Mouse (Mus musculus) ES-Bruce4 (cell line): ENCODE results near the gene Fitm1. TPM values are rescaled to one million over a fixed set of nuclear protein-coding genes. Genes with fewer than 3 reads are reported as not detected.

Source experiments
- H3K27ac ChIP-seq: 2 replicates; pipeline ENCODE4 v1.5.1; 2012; ENCODE audit warnings: low read length, inconsistent platforms; ENCODE audit not compliant: insufficient read depth
- H3K27me3 ChIP-seq: 2 replicates; pipeline ENCODE4 v1.6.1; 2012; ENCODE audit warnings: mild to moderate bottlenecking, low read length, inconsistent platforms; ENCODE audit not compliant: control insufficient read depth, poor library complexity, insufficient read depth, severe bottlenecking
- H3K36me3 ChIP-seq: 2 replicates; pipeline ENCODE4 v1.6.1; 2012; ENCODE audit warnings: inconsistent platforms, mild to moderate bottlenecking, low read length, moderate library complexity; ENCODE audit not compliant: control insufficient read depth, poor library complexity, insufficient read depth, severe bottlenecking
- H3K4me1 ChIP-seq: one replicate; pipeline ENCODE4 v1.8.1; 2011; ENCODE audit warnings: low read length; ENCODE audit not compliant: control insufficient read depth, insufficient read depth
- H3K4me3 ChIP-seq: 2 replicates; pipeline ENCODE4 v1.5.1; 2011; ENCODE audit warnings: low read depth, mild to moderate bottlenecking, low read length
- H3K9ac ChIP-seq: 2 replicates; pipeline ENCODE4 v1.6.1; 2012; ENCODE audit warnings: low read depth, mild to moderate bottlenecking, inconsistent platforms; ENCODE audit not compliant: poor library complexity, severe bottlenecking
- H3K9me3 ChIP-seq: replicated peaks from 2 replicates; pipeline ENCODE4 v1.6.1; 2012; ENCODE audit warnings: mild to moderate bottlenecking, low read length, inconsistent platforms; ENCODE audit not compliant: control insufficient read depth, poor library complexity, insufficient read depth, severe bottlenecking
- CTCF ChIP-seq: IDR thresholded peaks from one replicate; pipeline ENCODE4 v1.8.1; 2011; ENCODE audit warnings: low read depth, low read length
- EP300 ChIP-seq: IDR thresholded peaks from 2 replicates; pipeline ENCODE4 v1.6.1; 2011; ENCODE audit warnings: low read depth, low read length; ENCODE audit not compliant: insufficient read depth
- POLR2A ChIP-seq: IDR thresholded peaks from one replicate; pipeline ENCODE4 v1.8.1; 2011; ENCODE audit warnings: low read length; ENCODE audit not compliant: insufficient read depth
- polyA plus RNA-seq: library from polyadenylated mRNA; stranded (reverse); fragments of >200 nt; gene quantifications from 2 replicates; pipeline ENCODE4 v1.2.4, GENCODE M21; 2011; ENCODE audit warnings: low read depth; ENCODE audit not compliant: missing spikeins, insufficient read depth, insufficient read length

Fitm1 gene
- polyA plus RNA-seq, 1 experiment = 1.5 TPM

DNA sequence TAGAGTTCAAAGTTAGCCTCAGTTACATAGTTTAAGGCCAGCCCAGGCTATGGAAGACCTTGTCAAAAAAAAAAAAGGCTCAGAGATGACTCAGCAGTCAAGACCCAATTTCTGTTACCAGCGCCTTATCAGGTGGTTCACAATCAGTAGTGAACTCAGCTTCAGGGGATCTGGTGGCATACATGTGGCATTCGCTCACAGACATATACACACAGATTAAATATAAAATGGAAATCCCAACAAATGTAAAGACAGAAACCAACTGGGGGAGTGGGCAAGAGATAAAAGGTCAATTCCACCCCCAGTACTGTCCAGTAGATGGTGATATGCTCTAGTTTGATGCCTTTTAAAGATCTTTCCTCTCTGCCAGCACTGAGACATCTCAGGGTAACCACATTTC is 10.7 kb downstream of the Fitm1 start:
- H3K4me1 ChIP-seq = no peaks in the 10 kb centered on the region
- TF ChIP-seq CTCF = no peak
- no peak for TF ChIP-seq EP300
- TF ChIP-seq POLR2A = no peak
- H3K27ac ChIP-seq = no peak overlapping the region
- no peaks in the 10 kb centered on the region for H3K9me3 ChIP-seq
- H3K36me3 ChIP-seq = peaks cover 3% of the 10 kb centered on the region; the same call in 1 of the 2 replicates
- no peaks in the 10 kb centered on the region for H3K27me3 ChIP-seq
- H3K4me3 ChIP-seq = no peak overlapping the region
- H3K9ac ChIP-seq = peak overlapping the region; percentile 29; the same call in 1 of the 2 replicates

DNA sequence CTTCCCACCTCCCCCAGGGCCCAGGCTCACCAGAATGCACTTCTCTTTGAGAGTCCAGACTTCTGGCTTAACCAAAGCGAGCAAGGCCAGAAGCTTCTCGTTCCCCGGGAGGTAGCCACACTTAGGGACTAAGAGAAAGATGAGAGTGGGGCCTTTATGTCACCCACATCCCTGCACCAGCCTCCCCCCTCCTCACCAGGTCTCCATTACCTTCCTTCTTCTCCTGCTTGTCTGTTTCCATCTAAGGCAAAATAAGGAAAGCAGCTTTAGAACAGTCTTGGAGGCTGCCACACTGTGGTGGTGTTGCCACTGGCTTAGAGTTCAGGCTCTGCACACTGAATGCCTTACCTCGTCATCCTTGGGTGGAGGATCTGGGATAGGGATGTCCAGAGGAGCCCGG is 13.9 kb downstream of the Fitm1 start:
- no peak overlapping the region for H3K27ac ChIP-seq
- no peak overlapping the region for H3K4me3 ChIP-seq
- H3K4me1 ChIP-seq = no peaks in the 10 kb centered on the region
- H3K9me3 ChIP-seq = no peaks in the 10 kb centered on the region
- no peak overlapping the region for H3K9ac ChIP-seq
- no peak for TF ChIP-seq POLR2A
- H3K36me3 ChIP-seq = no peaks in the 10 kb centered on the region; the same call in 1 of the 2 replicates
- H3K27me3 ChIP-seq = no peaks in the 10 kb centered on the region

- Histone ChIP-seq H3K4me1 (no peaks in the 10 kb centered on the region), H3K4me3 (no peak overlapping the region), H3K9ac (peak overlapping the region; percentile 89), H3K9me3 (no peaks in the 10 kb centered on the region), H3K27me3 (no peaks in the 10 kb centered on the region), H3K36me3 (peaks cover 5% of the 10 kb centered on the region), H3K27ac (0 out of 2 replicates have a peak overlapping the region, but pooled peaks have one; percentile 9)
- TF ChIP-seq POLR2A = no peak
- no peak for TF ChIP-seq EP300
- TF ChIP-seq CTCF = no peak
Measured at GRCm38 (mm10) chr14:55589771-55590448, 14.5 kb downstream of the Fitm1 start.

- Histone ChIP-seq H3K4me1 (no peaks in the 10 kb centered on the region), H3K36me3 (peaks cover 13% of the 10 kb centered on the region), H3K27me3 (no peaks in the 10 kb centered on the region), H3K27ac (peak within 1 kb of the TSS; percentile 66), H3K9me3 (no peaks in the 10 kb centered on the region), H3K9ac (peak within 1 kb of the TSS; percentile 89), H3K4me3 (peak within 1 kb of the TSS; percentile 87)
- TF ChIP-seq POLR2A = peak; percentile 4
- no peak for TF ChIP-seq CTCF
Measured at GRCm38 (mm10) chr14:55590748-55591330, 15.4 kb downstream of the Fitm1 start, which contains the start of gene Psme2. Psme2 (minus strand) TSS chr14:55591113.

- Histone ChIP-seq H3K36me3 (peaks cover 18% of the 10 kb centered on the region), H3K4me1 (no peaks in the 10 kb centered on the region), H3K4me3 (peak within 1 kb of the TSS; percentile 87), H3K27me3 (no peaks in the 10 kb centered on the region), H3K27ac (peak within 1 kb of the TSS; percentile 66), H3K9me3 (no peaks in the 10 kb centered on the region), H3K9ac (peak within 1 kb of the TSS; percentile 89)
- TF ChIP-seq POLR2A (no peak), CTCF (no peak), EP300 (no peak)
Measured at GRCm38 (mm10) chr14:55591331-55591891, 16.0 kb downstream of the Fitm1 start, which contains the start of gene Rnf31. Rnf31 (plus strand) TSS chr14:55591708.

DNA sequence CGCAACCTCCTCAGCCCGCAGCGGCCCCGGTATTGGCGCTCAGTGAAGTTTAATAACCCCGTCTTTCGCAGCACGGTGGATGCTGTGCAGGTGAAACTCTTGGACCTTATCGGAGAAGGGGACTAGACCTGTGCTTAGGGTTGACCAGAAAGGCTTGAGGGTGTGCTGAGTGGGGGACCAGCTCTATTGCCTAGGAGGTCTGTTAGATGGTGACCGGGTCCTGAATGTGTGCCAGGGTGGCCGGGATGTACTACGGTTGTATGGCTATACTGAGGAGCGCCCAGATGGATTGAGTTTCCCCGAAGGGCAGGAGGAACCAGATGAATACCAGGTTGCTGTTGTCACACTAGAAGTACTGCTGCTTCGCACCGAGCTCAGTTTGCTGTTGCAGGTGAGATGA is 16.8 kb downstream of the Fitm1 start:
- Histone ChIP-seq H3K36me3 (peaks cover 26% of the 10 kb centered on the region), H3K27me3 (no peaks in the 10 kb centered on the region), H3K27ac (no peak overlapping the region), H3K9ac (peak overlapping the region; percentile 89), H3K4me1 (no peaks in the 10 kb centered on the region), H3K9me3 (no peaks in the 10 kb centered on the region), H3K4me3 (peak overlapping the region; percentile 87)
- TF ChIP-seq POLR2A = no peak
- TF ChIP-seq EP300 = no peak
- no peak for TF ChIP-seq CTCF
